In the genomic region with DNA sequence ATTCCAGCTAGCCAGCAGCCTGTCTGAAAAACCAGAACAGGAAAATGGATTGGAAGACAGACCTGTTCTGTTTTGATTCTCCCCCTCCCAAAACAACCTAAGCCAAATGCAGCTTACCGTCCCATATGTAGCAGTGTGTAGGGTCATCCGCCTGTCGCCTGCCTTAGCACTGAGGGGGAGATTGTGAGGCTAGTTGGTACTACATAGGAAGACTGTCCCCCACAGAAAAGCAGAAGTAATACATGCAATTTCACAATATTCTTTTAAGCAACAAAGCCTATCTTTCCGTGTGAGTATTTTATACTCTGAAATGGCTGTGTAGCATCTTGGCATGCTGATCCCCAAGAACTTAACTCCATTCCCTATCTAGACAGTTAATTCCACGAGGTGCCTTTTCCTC, we compare ENCODE assay signal across 13 mouse cellular contexts. TPM values are rescaled to one million over a fixed set of nuclear protein-coding genes. Genes with fewer than 3 reads are reported as not detected.
DNase-seq lines count a peak whose midpoint lies in the region; ATAC-seq and TF ChIP-seq lines count a peak whose summit lies in the region.
"Had no signal": no experiment of that assay in that cellular context is flagged by ENCODE, and none has a peak within 500 bp of the region (broad histone marks: within the 10 kb centered on the region; RNA-seq: fewer than 3 reads in every experiment).

No protein-coding gene starts in this region.

- H3K27me3 ChIP-seq in heart, adult 2 months (ENCODE audit: control insufficient read depth, insufficient read depth, low read length): no peaks in the 10 kb centered on the region
- H3K27me3 ChIP-seq in MEL (ENCODE audit: control insufficient read depth in 1 of 2, insufficient read depth in 2 of 2, low read length in 2 of 2): no peaks in the 10 kb centered on the region
- no peaks in the 10 kb centered on the region for H3K27me3 ChIP-seq in liver, postnatal 0 days (ENCODE audit: insufficient read depth, low read length)
- H3K27me3 ChIP-seq: midbrain, embryonic 13.5 days had no signal

- TF ChIP-seq POLR2A in heart, adult 2 months (IDR thresholded peaks at IDR 0.05; ENCODE audit: insufficient read depth, low read depth, low read length): no peak
- no peak for TF ChIP-seq POLR2A in MEL (IDR thresholded peaks at IDR 0.05; ENCODE audit: control insufficient read depth in 1 of 2, insufficient read depth in 1 of 2, low read depth in 1 of 2, low read length in 2 of 2, poor library complexity in 1 of 2)

- peaks cover 4% of the 10 kb centered on the region for H3K79me2 ChIP-seq in heart, adult 2 months (replicated peaks; ENCODE audit: control insufficient read depth, insufficient read depth, low read length)
- peaks cover 8% of the 10 kb centered on the region for H3K79me2 ChIP-seq in MEL (ENCODE audit: control insufficient read depth, insufficient read depth, low read length, poor library complexity)

- peaks cover 31% of the 10 kb centered on the region for H3K4me1 ChIP-seq in heart, adult 2 months (ENCODE audit: control insufficient read depth, insufficient read depth, low read length)
- peaks cover 14 to 18% of the 10 kb centered on the region in 2 experiments for H3K4me1 ChIP-seq in MEL (ENCODE audit: control insufficient read depth in 1 of 2, insufficient read depth in 2 of 2, low read length in 2 of 2)
- peaks cover 26% of the 10 kb centered on the region for H3K4me1 ChIP-seq in liver, postnatal 0 days (ENCODE audit: insufficient read depth)

- no peak for DNase-seq in heart, adult 2 months
- no peak for DNase-seq in heart, adult 9 months (ENCODE audit: low spot score in 2 of 2)
- no peak for DNase-seq in left cerebral cortex, adult 2 months (ENCODE audit: extremely low spot score in 1 of 2, low spot score in 2 of 2)
- DNase-seq in left cerebral cortex, adult 18-20 months (ENCODE audit: low spot score in 2 of 2): no peak
- peak; percentile 47 for DNase-seq in MEL (ENCODE audit: low read depth, low spot score)
- no peak for DNase-seq in liver, postnatal 0 days
- no peak for DNase-seq in cerebellum, postnatal 14 days
- no peak for DNase-seq in gastrocnemius, postnatal 36 days
- DNase-seq: embryo, embryonic 11 days; gastrocnemius, postnatal 14 days; kidney, adult 9 months; lung, embryonic 14.5 days had no signal

- 0 out of 2 replicates have a peak, but pooled peaks have one; percentile 38 for ATAC-seq in liver, postnatal 0 days
- ATAC-seq: midbrain, embryonic 13.5 days had no signal

- H3K9me3 ChIP-seq in MEL (replicated peaks; ENCODE audit: insufficient read depth, low read length): no peaks in the 10 kb centered on the region
- no peaks in the 10 kb centered on the region for H3K9me3 ChIP-seq in liver, postnatal 0 days (ENCODE audit: low read length)
- H3K9me3 ChIP-seq: midbrain, embryonic 13.5 days had no signal

- H3K9ac ChIP-seq in heart, adult 2 months (ENCODE audit: low read depth, low read length): peak overlapping the region; percentile 42; the same call in 1 of the 2 replicates
- no peak overlapping the region for H3K9ac ChIP-seq in MEL (ENCODE audit: control insufficient read depth, low read depth, low read length, poor library complexity, severe bottlenecking)
- H3K9ac ChIP-seq in liver, postnatal 0 days (replicated peaks): 0 out of 2 replicates have a peak overlapping the region, but pooled peaks have one; percentile 3
- H3K9ac ChIP-seq: lung, embryonic 14.5 days; midbrain, embryonic 13.5 days had no signal

- TF ChIP-seq RAD21 in MEL (IDR thresholded peaks at IDR 0.05; ENCODE audit: low read depth, low read length): no peak

- peak overlapping the region; percentile 67 for H3K27ac ChIP-seq in heart, adult 2 months
- H3K27ac ChIP-seq in left cerebral cortex, adult 2 months: peak overlapping the region; percentile 90
- H3K27ac ChIP-seq in MEL (ENCODE audit: control insufficient read depth, low read depth, low read length): no peak overlapping the region
- H3K27ac ChIP-seq in liver, postnatal 0 days (ENCODE audit: low read depth): peak overlapping the region; percentile 46
- H3K27ac ChIP-seq: midbrain, embryonic 13.5 days had no signal

- H3K36me3 ChIP-seq in heart, adult 2 months (ENCODE audit: control insufficient read depth, insufficient read depth, low read length): peaks cover 40% of the 10 kb centered on the region
- peaks cover 4 to 30% of the 10 kb centered on the region in 2 experiments; a peak in 2 of 4 replicates for H3K36me3 ChIP-seq in MEL (ENCODE audit: control insufficient read depth in 1 of 2, insufficient read depth in 2 of 2, low read length in 2 of 2)
- H3K36me3 ChIP-seq in liver, postnatal 0 days (replicated peaks; ENCODE audit: insufficient read depth, low read length): peaks cover 8% of the 10 kb centered on the region

- no peak overlapping the region for H3K4me3 ChIP-seq in heart, adult 2 months
- H3K4me3 ChIP-seq in left cerebral cortex, adult 2 months: no peak overlapping the region
- no peak overlapping the region for H3K4me3 ChIP-seq in MEL (ENCODE audit: control insufficient read depth in 1 of 2, insufficient read depth in 1 of 2, low read depth in 2 of 2, low read length in 2 of 2)
- H3K4me3 ChIP-seq in liver, postnatal 0 days (ENCODE audit: low read depth, low read length): no peak overlapping the region
- H3K4me3 ChIP-seq: midbrain, embryonic 13.5 days had no signal

- 36% methylated on average over 5 of the region's 5 CpGs for WGBS in heart, adult 2 months
- 52% methylated on average over 5 of the region's 5 CpGs for WGBS in liver, postnatal 0 days (ENCODE audit: insufficient replicate concordance)

- intact Hi-C loops in heart, adult 2 months (cut with DNase I): no loop called here
- intact Hi-C loops in left cerebral cortex, adult 2 months (cut with DNase I): loop anchor here (2.0 kb wide), 1 partner anchor 28 kb away; no protein-coding TSS in a partner anchor
- intact Hi-C loops in gastrocnemius, postnatal 36 days (cut with DNase I): no loop called here

- no peak for TF ChIP-seq CTCF in heart, adult 2 months (IDR thresholded peaks at IDR 0.05)
- TF ChIP-seq CTCF in left cerebral cortex, adult 2 months (IDR thresholded peaks at IDR 0.05): no peak
- no peak for TF ChIP-seq CTCF in MEL (IDR thresholded peaks at IDR 0.05 in 2 of 3, conservative IDR thresholded peaks at IDR 0.05 in 1 of 3; ENCODE audit: control insufficient read depth in 1 of 3, insufficient read depth in 1 of 3, low read depth in 2 of 3, low read length in 3 of 3, poor library complexity in 1 of 3, severe bottlenecking in 1 of 3)
- TF ChIP-seq CTCF in liver, postnatal 0 days (IDR thresholded peaks at IDR 0.05; ENCODE audit: low read depth): no peak

- H3K4me2 ChIP-seq in liver, postnatal 0 days (ENCODE audit: low read depth, low read length): peak overlapping the region; percentile 36; the same call in 1 of the 2 replicates
- H3K4me2 ChIP-seq: lung, embryonic 14.5 days; midbrain, embryonic 13.5 days had no signal

- TF ChIP-seq EP300 in heart, adult 2 months (IDR thresholded peaks at IDR 0.05; ENCODE audit: insufficient read depth, low read depth, low read length): no peak
- no peak for TF ChIP-seq EP300 in MEL (IDR thresholded peaks at IDR 0.05; ENCODE audit: low read depth in 1 of 2, low read length in 2 of 2)
- TF ChIP-seq EP300 in liver, postnatal 0 days (IDR thresholded peaks at IDR 0.05; ENCODE audit: low read depth): no peak

TF ChIP-seq in MEL, 35 proteins besides CTCF, POLR2A, EP300 and RAD21 (continues in another document):
- TF ChIP-seq POLR2AphosphoS2 (IDR thresholded peaks at IDR 0.05; ENCODE audit: low read length) (no peak), CHD2 (IDR thresholded peaks at IDR 0.05; ENCODE audit: low read length) (no peak), MAX (IDR thresholded peaks at IDR 0.05; ENCODE audit: low read length) (no peak), ZNF384 (IDR thresholded peaks at IDR 0.05; ENCODE audit: low read depth, low read length) (no peak), USF2 (IDR thresholded peaks at IDR 0.05; ENCODE audit: borderline replicate concordance in 1 of 2, insufficient read depth in 1 of 2, low read depth in 1 of 2, low read length in 2 of 2) (no peak), UBTF (IDR thresholded peaks at IDR 0.05; ENCODE audit: borderline replicate concordance, insufficient read depth, low read depth, low read length) (no peak), SIN3A (IDR thresholded peaks at IDR 0.05; ENCODE audit: low read length) (no peak), ETS1 (IDR thresholded peaks at IDR 0.05; ENCODE audit: low read depth, low read length) (no peak), JUND (IDR thresholded peaks at IDR 0.05; ENCODE audit: low read depth, low read length) (no peak), TAL1 (IDR thresholded peaks at IDR 0.05; ENCODE audit: low read length) (no peak)

RNA-seq across cellular contexts. Expression of gene Pkig, which starts 44.7 kb away (rescaled TPM):
- 100 to 1,000 TPM; 214 to 237 TPM for total RNA-seq in heart, adult 2 months (2021)
- polyA plus RNA-seq in heart, adult 2 months (2012; rRNA removed): 344 and 361 TPM in 2 replicates
- 100 to 1,000 TPM; 126 to 129 TPM for total RNA-seq in left cerebral cortex, adult 2 months (2021)
- 100 to 1,000 TPM; 130 to 132 TPM for total RNA-seq in left cerebral cortex, adult 18-20 months (2021)
- 74.6 and 79.5 TPM in 2 replicates for total RNA-seq in MEL (2012; rRNA removed)
- polyA plus RNA-seq in MEL (2012; ENCODE audit: insufficient read depth in 1 of 2, insufficient read length in 2 of 2, low read depth in 1 of 2, low replicate concordance in 2 of 2, missing spikeins in 1 of 2): 100 to 1,000 TPM in 1 of 2 experiments, not detected in 1; 160 TPM
- 84.9 and 85.0 TPM in 2 replicates for polyA plus RNA-seq in liver, postnatal 0 days (2015; fragmentation: Nextera tagmentation; extraction: Ambion mirVana)
- total RNA-seq in gastrocnemius, postnatal 36 days (2021): 10 to 100 TPM; 80.1 to 98.9 TPM

RNA-seq across cellular contexts. Expression of gene Ada, which starts 47.1 kb away (rescaled TPM):
- total RNA-seq in heart, adult 2 months (2021): 1 to 10 TPM in 1 of 2 experiments, under 1 TPM in 1; 0.65 to 1.0 TPM
- polyA plus RNA-seq in heart, adult 2 months (2012; rRNA removed): 0.61 and 1.2 TPM in 2 replicates
- under 1 TPM; 0.79 to 0.93 TPM for total RNA-seq in left cerebral cortex, adult 2 months (2021)
- total RNA-seq in left cerebral cortex, adult 18-20 months (2021): under 1 TPM; 0.70 to 0.80 TPM
- 35.1 and 36.7 TPM in 2 replicates for total RNA-seq in MEL (2012; rRNA removed)
- polyA plus RNA-seq in MEL (2012; ENCODE audit: insufficient read depth in 1 of 2, insufficient read length in 2 of 2, low read depth in 1 of 2, low replicate concordance in 2 of 2, missing spikeins in 1 of 2): 10 to 100 TPM in 1 of 2 experiments, not detected in 1; 36.5 TPM
- 2.7 TPM in 2 replicates for polyA plus RNA-seq in liver, postnatal 0 days (2015; fragmentation: Nextera tagmentation; extraction: Ambion mirVana)
- total RNA-seq in gastrocnemius, postnatal 36 days (2021): under 1 TPM; 0.25 to 0.79 TPM

RNA-seq across cellular contexts. Expression of gene Serinc3, which starts 58.0 kb away (rescaled TPM):
- 100 to 1,000 TPM; 294 to 351 TPM for total RNA-seq in heart, adult 2 months (2021)
- polyA plus RNA-seq in heart, adult 2 months (2012; rRNA removed): 264 and 414 TPM in 2 replicates
- 100 to 1,000 TPM; 213 to 234 TPM for total RNA-seq in left cerebral cortex, adult 2 months (2021)
- total RNA-seq in left cerebral cortex, adult 18-20 months (2021): 100 to 1,000 TPM; 223 to 236 TPM
- 326 and 348 TPM in 2 replicates for total RNA-seq in MEL (2012; rRNA removed)
- polyA plus RNA-seq in MEL (2012; ENCODE audit: insufficient read depth in 1 of 2, insufficient read length in 2 of 2, low read depth in 1 of 2, low replicate concordance in 2 of 2, missing spikeins in 1 of 2): 100 to 1,000 TPM; 637 to 650 TPM
- 79.9 and 92.7 TPM in 2 replicates for polyA plus RNA-seq in liver, postnatal 0 days (2015; fragmentation: Nextera tagmentation; extraction: Ambion mirVana)
- 100 to 1,000 TPM; 101 to 136 TPM for total RNA-seq in gastrocnemius, postnatal 36 days (2021)

Comparison
In these comparisons a context has a peak if more than half of its experiments do, and no peak if none do; other contexts are left out.
1. RNA of gene Ada, which starts 47.1 kb away (total RNA-seq): 35.1 to 36.7 TPM in MEL; 0.65 to 1.0 TPM in heart, adult 2 months, 0.79 to 0.93 TPM in left cerebral cortex, adult 2 months, 0.70 to 0.80 TPM in left cerebral cortex, adult 18-20 months and 0.25 to 0.79 TPM in gastrocnemius, postnatal 36 days; every median in the first group is over 10 times any median in the second.